Mouse (Mus musculus): ENCODE measurements around the gene Traf3. TPM values are rescaled to one million over a fixed set of nuclear protein-coding genes. Genes with fewer than 3 reads are reported as not detected.
A peak's percentile ranks its signal among the peaks of the same experiment; 100 is the strongest.

Traf3 gene
- total and polyA plus RNA-seq, 2 experiments from 2014 or later: 13.7 to 40.8 TPM

GRCm38 (mm10) chr12:111211729-111212128 is 45.6 kb downstream of the Traf3 start:
- TF ChIP-seq CTCF (IDR thresholded peaks at IDR 0.05; ENCODE audit: low read depth): no peak
- Histone ChIP-seq H3K27me3 (ENCODE audit: insufficient read depth, low read length) (no peaks in the 10 kb centered on the region), H3K9me3 (ENCODE audit: low read length) (no peaks in the 10 kb centered on the region), H3K4me2 (ENCODE audit: low read depth, low read length) (no peak overlapping the region), H3K36me3 (ENCODE audit: insufficient read depth, low read length) (no peaks in the 10 kb centered on the region), H3K4me1 (ENCODE audit: insufficient read depth, low read length) (no peaks in the 10 kb centered on the region), H3K27ac (no peak overlapping the region), H3K4me3 (ENCODE audit: low read length) (no peak overlapping the region), H3K9ac (replicated peaks; ENCODE audit: low read length) (no peak overlapping the region)
- 72% methylated on average over 5 of the region's 5 CpGs for WGBS
- ATAC-seq: no peak
- DNase-seq (ENCODE audit: low spot score): no peak

- Histone ChIP-seq H3K27ac (no peak overlapping the region), H3K36me3 (ENCODE audit: insufficient read depth, low read length) (peaks cover 16% of the 10 kb centered on the region; the same call in 1 of the 2 replicates), H3K9ac (replicated peaks; ENCODE audit: low read length) (no peak overlapping the region), H3K9me3 (ENCODE audit: low read length) (no peaks in the 10 kb centered on the region), H3K4me3 (ENCODE audit: low read length) (no peak overlapping the region), H3K4me2 (ENCODE audit: low read depth, low read length) (no peak overlapping the region), H3K27me3 (ENCODE audit: insufficient read depth, low read length) (no peaks in the 10 kb centered on the region), H3K4me1 (ENCODE audit: insufficient read depth, low read length) (no peaks in the 10 kb centered on the region)
- DNase-seq (ENCODE audit: low spot score) (no peak), ATAC-seq (no peak)
- TF ChIP-seq CTCF (IDR thresholded peaks at IDR 0.05; ENCODE audit: low read depth): no peak
- WGBS: 97% methylated on average over 6 of the region's 6 CpGs
Observed at GRCm38 (mm10) chr12:111218867-111219266, 52.7 kb downstream of the Traf3 start.

- Histone ChIP-seq H3K27me3 (ENCODE audit: insufficient read depth, low read length) (no peaks in the 10 kb centered on the region), H3K27ac (peak overlapping the region; percentile 6; the same call in 1 of the 2 replicates), H3K4me2 (ENCODE audit: low read depth, low read length) (no peak overlapping the region), H3K9me3 (ENCODE audit: low read length) (no peaks in the 10 kb centered on the region), H3K4me1 (ENCODE audit: insufficient read depth, low read length) (no peaks in the 10 kb centered on the region), H3K4me3 (ENCODE audit: low read length) (no peak overlapping the region), H3K9ac (replicated peaks; ENCODE audit: low read length) (no peak overlapping the region), H3K36me3 (ENCODE audit: insufficient read depth, low read length) (peaks cover 22% of the 10 kb centered on the region; the same call in 1 of the 2 replicates)
- no peak for TF ChIP-seq CTCF (IDR thresholded peaks at IDR 0.05; ENCODE audit: low read depth)
- no peak for DNase-seq (ENCODE audit: low spot score)
- ATAC-seq: no peak
- 65% methylated on average over 10 of the region's 10 CpGs for WGBS
Observed at GRCm38 (mm10) chr12:111225197-111225780, 59.1 kb downstream of the Traf3 start.

- 85% methylated on average over 4 of the region's 4 CpGs for WGBS
- no peak overlapping the region for H3K27ac ChIP-seq
- peaks cover 7% of the 10 kb centered on the region; the same call in 1 of the 2 replicates for H3K36me3 ChIP-seq (ENCODE audit: insufficient read depth, low read length)
- DNase-seq (ENCODE audit: low spot score) (no peak), ATAC-seq (no peak)
- H3K9me3 ChIP-seq (ENCODE audit: low read length): no peaks in the 10 kb centered on the region
- no peak overlapping the region for H3K4me2 ChIP-seq (ENCODE audit: low read depth, low read length)
- no peak overlapping the region for H3K4me3 ChIP-seq (ENCODE audit: low read length)
- H3K4me1 ChIP-seq (ENCODE audit: insufficient read depth, low read length): no peaks in the 10 kb centered on the region
- H3K27me3 ChIP-seq (ENCODE audit: insufficient read depth, low read length): no peaks in the 10 kb centered on the region
- no peak for TF ChIP-seq CTCF (IDR thresholded peaks at IDR 0.05; ENCODE audit: low read depth)
- H3K9ac ChIP-seq (replicated peaks; ENCODE audit: low read length): no peak overlapping the region
Observed at GRCm38 (mm10) chr12:111227410-111227809, 61.2 kb downstream of the Traf3 start.

- no peak overlapping the region for H3K27ac ChIP-seq
- no peaks in the 10 kb centered on the region for H3K9me3 ChIP-seq (ENCODE audit: low read length)
- no peak for DNase-seq (ENCODE audit: low spot score)
- H3K4me1 ChIP-seq (ENCODE audit: insufficient read depth, low read length): no peaks in the 10 kb centered on the region
- no peak overlapping the region for H3K4me3 ChIP-seq (ENCODE audit: low read length)
- H3K36me3 ChIP-seq (ENCODE audit: insufficient read depth, low read length): peaks cover 6% of the 10 kb centered on the region; the same call in 1 of the 2 replicates
- H3K4me2 ChIP-seq (ENCODE audit: low read depth, low read length): no peak overlapping the region
- H3K9ac ChIP-seq (replicated peaks; ENCODE audit: low read length): no peak overlapping the region
- no peak for ATAC-seq
- WGBS: 95% methylated on average over 5 of the region's 5 CpGs
- TF ChIP-seq CTCF (IDR thresholded peaks at IDR 0.05; ENCODE audit: low read depth): no peak
- H3K27me3 ChIP-seq (ENCODE audit: insufficient read depth, low read length): no peaks in the 10 kb centered on the region
Observed at GRCm38 (mm10) chr12:111228488-111228887, 62.3 kb downstream of the Traf3 start.

- no peak for ATAC-seq
- Histone ChIP-seq H3K4me1 (ENCODE audit: insufficient read depth, low read length) (no peaks in the 10 kb centered on the region), H3K27me3 (ENCODE audit: insufficient read depth, low read length) (no peaks in the 10 kb centered on the region), H3K4me2 (ENCODE audit: low read depth, low read length) (no peak overlapping the region), H3K9me3 (ENCODE audit: low read length) (no peaks in the 10 kb centered on the region), H3K27ac (no peak overlapping the region), H3K36me3 (ENCODE audit: insufficient read depth, low read length) (peaks cover 6% of the 10 kb centered on the region; the same call in 1 of the 2 replicates), H3K4me3 (ENCODE audit: low read length) (no peak overlapping the region), H3K9ac (replicated peaks; ENCODE audit: low read length) (no peak overlapping the region)
- no peak for DNase-seq (ENCODE audit: low spot score)
- TF ChIP-seq CTCF (IDR thresholded peaks at IDR 0.05; ENCODE audit: low read depth): no peak
- 97% methylated on average over 2 of the region's 2 CpGs for WGBS
Observed at GRCm38 (mm10) chr12:111230793-111231192, 64.6 kb downstream of the Traf3 start.

- no peak for ATAC-seq
- DNase-seq (ENCODE audit: low spot score): no peak
- no peaks in the 10 kb centered on the region for H3K36me3 ChIP-seq (ENCODE audit: insufficient read depth, low read length)
- no peak overlapping the region for H3K4me3 ChIP-seq (ENCODE audit: low read length)
- no peak for TF ChIP-seq CTCF (IDR thresholded peaks at IDR 0.05; ENCODE audit: low read depth)
- no peak overlapping the region for H3K9ac ChIP-seq (replicated peaks; ENCODE audit: low read length)
- H3K4me1 ChIP-seq (ENCODE audit: insufficient read depth, low read length): 0 out of 2 replicates have a peak, but pooled peaks cover 9% of the 10 kb centered on the region
- no peaks in the 10 kb centered on the region for H3K9me3 ChIP-seq (ENCODE audit: low read length)
- 94% methylated on average over 4 of the region's 4 CpGs for WGBS
- H3K27ac ChIP-seq: no peak overlapping the region
- no peaks in the 10 kb centered on the region for H3K27me3 ChIP-seq (ENCODE audit: insufficient read depth, low read length)
- H3K4me2 ChIP-seq (ENCODE audit: low read depth, low read length): no peak overlapping the region
Observed at GRCm38 (mm10) chr12:111233798-111234197, 67.6 kb downstream of the Traf3 start.
